Mouse (Mus musculus): ENCODE measurements around the gene Mtx1.

The Mtx1 gene

DNA sequence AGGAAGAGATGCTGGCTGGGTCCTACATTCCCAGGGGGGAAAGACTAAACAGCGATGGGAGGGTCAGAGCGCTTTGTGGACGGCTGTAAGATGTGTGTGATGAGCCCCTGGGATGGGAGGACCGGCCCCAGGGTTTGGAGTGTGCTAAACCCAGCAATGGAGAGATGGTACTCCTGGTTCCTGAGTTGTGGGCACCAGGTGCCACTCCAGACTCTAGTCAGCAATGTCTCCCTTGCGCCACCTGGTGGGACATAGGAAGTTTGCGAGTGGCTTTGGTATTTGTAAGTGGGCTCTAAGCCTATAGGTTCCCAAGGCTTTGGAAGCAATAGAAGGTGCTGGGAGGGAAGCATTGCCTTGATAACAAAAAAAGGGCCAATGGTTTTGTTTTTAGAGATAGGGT lies 11.0 kb downstream of the Mtx1 start:
- in situ Hi-C loops (cut with MboI, MseI): no loop called here

DNA sequence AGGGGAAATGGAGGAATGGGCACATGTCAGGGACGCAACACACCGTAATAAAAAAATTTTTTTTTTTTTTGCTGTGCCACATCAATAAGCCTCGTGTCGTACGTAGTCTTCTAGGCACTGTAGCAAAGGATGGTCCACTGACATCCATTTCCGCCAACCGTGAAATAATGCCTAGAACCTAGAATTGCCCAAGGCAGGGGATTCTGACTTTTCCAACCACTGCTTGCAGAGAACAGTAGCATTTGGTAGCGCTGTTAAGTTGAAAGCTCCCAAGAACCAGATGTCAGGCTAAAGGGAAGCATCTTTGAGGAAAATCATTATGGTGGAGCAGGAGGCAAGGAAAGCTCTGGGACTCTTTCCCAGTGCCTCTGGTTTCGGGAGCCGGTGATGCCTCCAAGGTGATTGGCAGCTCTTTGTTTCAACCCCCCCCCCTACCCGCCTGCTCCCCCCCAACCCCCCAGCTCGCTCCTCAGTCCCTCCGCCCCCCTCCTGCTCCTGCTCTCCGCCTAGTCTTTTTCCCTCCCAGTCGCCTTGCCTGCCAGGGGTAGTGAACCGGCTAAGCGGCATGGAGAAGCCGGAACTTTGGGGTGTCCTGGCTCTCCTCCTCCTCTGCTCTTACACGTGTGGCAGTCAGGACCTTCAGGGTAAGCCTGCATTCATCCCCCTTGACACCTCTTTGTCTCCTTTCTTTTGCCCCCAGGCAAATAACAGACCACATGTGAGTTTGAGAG lies 12.0 kb downstream of the Mtx1 start, which contains the start of gene Thbs3:
TSS of gene Thbs3 (plus strand) at position 500 of the 731 bp plus-strand sequence.
- in situ Hi-C loops (cut with MboI, MseI): no loop called here

DNA sequence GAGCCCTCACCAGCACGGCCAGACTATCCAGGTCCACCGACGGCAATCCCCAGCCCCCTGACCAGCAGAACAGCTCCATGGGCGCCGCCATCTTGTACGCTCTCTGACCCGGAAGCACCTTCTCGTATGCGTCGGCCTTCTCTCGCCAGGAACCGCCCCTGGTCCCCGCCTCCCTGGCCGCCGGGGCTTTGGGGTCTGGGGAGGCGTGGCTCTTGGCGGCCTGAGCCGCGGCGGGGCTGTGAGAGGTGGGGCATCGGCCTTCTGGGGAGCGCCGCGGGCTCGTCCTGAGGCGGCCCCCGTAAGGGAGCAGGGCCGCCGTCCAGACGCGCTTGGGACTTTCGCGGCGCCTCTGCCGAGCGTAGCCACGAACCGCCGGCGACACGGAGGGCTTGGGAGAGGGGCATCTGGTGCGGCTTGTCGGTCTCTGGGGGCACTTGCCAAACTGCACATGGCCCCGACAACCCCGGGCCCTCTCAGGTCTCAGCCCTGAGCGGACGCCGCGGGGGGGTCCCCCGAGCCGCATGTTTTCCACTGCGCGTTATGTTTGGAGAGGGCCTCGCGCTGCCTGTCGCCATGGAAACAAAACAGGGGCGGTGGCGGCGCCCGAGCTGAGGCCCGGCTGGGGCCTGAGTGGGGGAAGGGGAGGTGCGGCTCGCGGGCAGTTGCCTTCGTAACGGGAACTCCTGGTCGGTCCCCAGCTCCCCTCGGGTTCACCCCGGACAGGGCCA lies 12.9 kb downstream of the Mtx1 start:
- in situ Hi-C loops (cut with MboI, MseI): no loop called here

DNA sequence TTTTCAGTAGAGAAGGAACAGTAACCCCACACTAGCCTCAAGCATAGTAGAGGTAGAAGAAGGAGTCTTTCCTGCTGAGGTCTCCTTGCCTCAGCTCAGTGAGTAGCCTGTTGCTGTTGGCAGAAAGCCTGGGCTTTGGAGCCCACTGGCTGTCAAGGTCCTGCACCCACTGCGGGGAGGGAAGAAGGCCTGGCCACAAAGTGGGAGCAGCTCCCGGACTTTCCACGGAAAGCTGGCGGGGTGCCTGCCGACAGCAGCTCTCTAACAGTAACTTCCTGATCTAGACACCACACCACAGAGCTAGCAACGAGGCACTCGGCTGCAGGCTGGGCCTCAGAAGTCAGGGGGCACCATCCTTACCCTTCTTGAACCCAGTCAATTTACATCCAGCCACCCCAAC lies 16.2 kb downstream of the Mtx1 start:
- in situ Hi-C loops (cut with MboI, MseI): no loop called here

DNA sequence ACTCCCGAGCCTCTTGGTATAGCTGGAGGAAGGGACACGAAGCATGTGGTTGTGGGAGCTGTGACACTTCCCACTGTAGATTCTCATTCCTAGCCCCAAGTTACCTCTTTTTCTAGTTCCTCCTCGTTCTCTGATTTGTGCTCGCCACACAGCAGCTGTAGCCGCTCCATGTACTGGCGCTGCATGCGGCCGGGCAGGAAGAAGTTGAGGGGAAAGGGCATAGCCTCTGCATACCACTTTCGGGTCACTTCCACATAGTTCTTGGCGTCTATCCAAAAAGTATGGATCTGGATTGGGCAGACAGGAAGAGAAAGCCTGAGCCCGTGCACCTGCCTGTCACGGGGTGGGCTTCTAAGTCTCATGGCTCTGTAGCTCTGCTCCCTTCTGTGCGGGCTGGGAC lies 16.7 kb downstream of the Mtx1 start:
- in situ Hi-C loops (cut with MboI, MseI): no loop called here

DNA sequence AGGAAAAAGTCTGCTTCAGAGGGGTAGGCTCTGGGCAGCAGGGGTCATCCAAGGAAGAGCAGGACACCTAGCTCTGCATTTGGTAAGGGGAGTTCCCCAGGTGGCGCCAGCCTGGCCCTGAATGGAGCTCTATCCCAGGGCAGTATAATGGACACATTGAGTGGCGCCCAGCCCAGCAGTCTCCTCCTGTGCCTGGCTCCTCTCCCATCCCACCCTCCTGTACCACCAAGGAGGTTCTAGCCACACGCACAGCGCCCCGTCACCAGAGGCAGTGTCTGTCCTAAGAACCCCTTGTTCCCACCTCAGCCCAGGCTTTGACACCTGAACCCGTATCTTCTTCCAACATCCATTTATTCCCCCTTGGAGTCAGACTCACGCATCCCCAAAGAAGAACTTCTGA lies 17.2 kb downstream of the Mtx1 start:
- in situ Hi-C loops (cut with MboI, MseI): no loop called here

DNA sequence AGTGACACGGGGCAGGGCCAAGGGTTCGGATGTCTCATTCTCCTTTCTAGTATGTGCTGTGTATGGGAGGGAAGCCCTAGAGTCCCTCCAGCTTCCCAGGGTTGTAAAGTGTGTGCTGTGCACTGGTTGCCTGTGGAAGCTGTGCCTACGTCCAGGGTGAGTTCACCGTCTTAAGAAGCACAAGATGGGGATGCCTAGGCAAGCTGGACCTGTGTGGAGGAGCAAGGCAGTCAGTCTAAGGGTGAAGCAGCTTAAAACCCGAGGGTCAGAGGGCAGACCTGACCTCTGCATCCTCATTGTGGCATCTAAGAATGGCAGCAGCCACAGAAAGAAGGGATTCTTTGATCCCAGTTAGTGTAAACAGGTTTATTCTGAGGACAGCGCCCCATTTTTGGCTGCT lies 18.2 kb downstream of the Mtx1 start:
- in situ Hi-C loops (cut with MboI, MseI): no loop called here

DNA sequence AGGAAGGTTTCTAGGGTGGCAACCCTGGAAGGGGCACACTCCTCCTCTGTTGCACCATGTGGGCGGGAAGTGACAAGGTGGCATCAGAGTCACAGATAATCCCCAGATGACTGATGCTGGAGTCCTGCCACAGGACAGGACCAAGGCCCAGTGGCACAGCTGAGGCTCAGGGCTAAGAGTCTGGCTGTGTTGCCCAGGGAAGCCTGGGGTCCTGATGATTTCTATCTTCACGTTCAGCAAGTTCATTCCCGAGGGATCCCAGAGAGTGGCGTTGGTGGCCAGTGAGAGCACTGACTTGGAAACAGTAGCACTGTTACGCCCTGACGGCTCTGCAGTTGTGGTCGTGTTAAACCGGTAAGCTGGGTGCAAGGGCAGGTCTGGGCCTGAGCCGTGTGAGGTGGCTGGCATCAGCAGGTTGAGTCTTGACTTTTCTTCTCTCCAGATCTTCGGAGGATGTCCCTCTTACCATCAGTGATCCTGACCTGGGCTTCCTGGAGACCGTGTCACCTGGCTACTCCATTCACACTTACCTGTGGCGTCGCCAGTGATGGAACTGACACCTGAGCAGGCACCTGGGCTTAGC lies 18.7 kb downstream of the Mtx1 start:
- in situ Hi-C loops (cut with MboI, MseI): no loop called here

DNA sequence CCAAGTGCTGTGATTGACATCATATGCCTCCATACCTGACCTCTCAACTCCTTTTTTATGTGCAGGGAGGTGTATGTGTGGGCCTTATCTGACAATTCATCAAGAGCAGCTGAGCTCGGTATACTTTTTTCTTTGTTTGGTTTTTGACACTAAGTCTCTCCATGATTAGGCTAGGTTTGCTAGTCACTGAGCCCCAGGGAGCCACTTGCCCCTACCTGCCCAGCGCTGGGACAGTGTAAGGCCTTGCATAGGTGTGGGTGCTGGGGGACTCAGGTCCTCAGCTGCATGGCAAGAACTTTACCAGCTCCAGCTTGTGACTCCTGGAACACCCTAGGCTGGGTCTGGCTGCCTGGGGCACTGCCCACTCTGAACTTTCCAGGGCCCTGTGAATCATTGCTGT lies 20.2 kb downstream of the Mtx1 start:
- in situ Hi-C loops (cut with MboI, MseI): no loop called here

DNA sequence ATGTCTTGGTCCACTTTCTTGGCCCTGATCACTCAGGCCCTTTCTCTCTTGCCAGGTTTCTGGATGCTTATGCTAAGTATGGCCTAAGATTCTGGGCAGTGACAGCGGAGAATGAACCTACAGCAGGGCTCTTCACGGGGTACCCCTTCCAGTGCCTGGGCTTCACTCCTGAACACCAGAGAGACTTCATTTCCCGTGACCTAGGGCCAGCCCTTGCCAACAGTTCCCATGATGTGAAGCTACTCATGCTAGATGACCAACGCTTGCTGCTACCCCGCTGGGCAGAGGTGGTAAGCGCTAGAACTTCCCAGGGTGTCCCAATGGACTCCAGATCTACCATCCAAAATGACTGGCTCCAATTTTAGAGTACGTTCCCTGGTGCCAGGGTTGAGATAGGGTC lies 20.8 kb downstream of the Mtx1 start:
- in situ Hi-C loops (cut with MboI, MseI): no loop called here

DNA sequence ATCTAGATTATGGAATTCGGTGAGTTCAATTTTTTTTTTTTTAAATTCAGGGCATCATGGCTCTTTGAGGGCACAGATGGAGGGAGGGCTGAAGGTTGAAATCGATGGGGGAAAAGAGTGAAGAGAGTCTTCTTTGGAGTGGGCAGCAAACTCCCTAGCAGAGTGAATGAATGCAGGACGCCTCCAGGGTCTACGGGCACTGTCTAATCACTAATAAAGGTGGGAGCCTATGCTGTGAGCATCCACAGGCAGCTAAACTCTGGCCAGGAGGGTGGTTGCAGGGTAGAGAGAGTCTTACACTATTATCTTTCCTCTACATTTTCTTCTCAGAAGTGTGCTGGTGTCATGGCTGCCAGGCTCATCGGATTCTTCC lies 23.8 kb downstream of the Mtx1 start:
- in situ Hi-C loops (cut with MboI, MseI): no loop called here

DNA sequence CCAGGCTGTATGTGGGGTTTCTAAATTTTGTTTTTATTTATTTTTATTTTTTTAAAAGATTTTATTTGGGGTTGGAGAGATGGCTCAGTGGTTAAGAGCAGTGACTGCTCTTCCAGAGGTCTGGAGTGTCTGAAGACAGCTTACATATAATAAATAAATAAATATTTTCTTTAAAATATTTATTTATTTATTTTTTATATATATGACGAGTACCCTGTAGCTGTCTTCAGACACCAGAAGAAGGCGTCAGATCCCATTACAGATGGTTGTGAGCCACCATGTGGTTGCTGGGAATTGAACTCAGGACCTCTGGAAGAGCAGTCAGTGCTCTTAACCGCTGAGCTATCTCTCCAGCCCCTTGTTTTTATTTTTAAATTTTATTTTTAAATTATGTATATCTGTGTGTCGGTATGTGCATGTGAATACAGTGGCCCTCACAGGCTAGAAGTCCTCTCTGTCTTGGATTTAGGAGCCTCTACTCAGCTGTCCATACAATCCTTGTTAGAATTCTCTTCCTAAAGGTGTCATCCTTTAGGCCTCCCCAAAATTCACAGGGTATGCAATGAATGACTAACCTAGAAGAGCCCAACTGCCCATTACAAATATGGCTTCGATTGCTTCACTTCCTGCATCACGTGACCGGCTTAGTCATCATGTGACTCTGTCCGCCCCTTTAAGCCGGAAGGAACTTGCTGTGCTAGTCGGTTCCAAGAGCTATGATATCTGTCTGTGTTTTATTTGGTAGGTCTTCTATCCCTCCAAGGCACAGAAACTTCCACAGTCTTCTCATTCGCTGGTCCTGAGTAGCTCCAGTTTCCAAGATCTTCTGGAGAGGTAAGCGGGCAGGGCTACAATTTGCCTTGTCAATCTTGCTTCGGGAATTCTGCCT lies 24.4 kb downstream of the Mtx1 start, which contains the start of gene Gba:
TSS of gene Gba (plus strand) at position 676 of the 889 bp plus-strand sequence.
- in situ Hi-C loops (cut with MboI, MseI): no loop called here

DNA sequence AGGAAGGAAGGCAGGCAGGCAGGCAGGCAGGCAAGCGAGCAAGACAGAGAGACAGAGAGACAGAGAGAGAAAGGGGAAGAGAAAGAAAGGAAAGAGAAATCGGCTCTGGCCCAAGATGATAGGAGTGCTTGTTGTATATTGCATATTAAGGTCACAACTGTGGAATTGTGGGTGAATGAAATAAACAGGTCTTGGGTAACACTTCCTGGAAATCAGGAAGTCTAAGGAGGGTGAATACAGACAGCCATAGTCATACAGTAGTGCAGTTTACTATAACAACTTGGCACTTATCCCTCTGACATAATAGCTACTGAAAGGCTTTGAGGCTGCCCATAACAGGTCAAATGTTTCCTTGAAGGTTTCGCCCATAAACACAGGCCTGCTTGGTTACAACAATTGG lies 27.0 kb downstream of the Mtx1 start:
- in situ Hi-C loops (cut with MboI, MseI): no loop called here

DNA sequence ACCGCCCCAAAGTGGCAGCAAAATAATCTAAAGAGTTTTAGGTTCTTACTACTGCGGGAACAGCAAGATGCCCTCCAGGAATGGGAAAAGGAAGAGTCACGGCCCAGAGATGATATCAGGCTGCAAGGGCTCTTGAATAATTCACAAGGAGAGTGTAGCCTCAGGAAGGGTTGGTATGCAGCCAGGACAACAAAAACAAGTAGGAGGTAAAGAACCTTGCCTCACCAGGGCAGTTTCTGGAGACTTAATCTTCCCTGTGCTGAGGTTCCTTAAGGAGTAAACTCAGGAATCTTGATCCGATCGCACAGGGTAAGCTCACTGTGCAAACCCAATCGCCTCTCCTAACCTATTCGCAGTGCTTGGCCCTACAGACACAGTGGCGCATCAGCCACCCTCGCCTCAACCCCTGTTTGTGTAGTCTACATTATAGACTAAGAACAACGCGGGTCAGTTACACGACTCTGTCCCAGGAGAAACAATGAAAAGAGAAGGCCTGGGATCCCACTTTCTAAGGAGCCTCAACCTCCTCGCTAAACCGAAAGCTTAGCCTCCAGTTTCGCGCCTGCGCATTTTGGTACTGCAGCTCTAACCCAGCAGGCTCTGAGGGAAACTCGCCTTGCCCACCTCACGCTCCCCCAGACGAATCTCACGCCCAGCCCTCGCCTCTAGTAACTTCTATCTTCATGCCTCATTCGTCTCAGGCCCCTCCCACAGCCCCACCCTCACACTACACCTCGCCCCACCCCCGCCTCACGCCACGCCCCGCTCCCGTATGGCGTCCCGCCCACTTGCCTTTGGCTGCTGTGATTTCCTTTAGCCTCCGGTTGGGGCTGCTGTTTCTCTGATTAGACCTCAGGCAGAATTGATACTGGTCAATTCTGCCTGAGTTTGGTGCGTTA lies 30.7 kb downstream of the Mtx1 start:
- in situ Hi-C loops (cut with MboI, MseI): no loop called here

DNA sequence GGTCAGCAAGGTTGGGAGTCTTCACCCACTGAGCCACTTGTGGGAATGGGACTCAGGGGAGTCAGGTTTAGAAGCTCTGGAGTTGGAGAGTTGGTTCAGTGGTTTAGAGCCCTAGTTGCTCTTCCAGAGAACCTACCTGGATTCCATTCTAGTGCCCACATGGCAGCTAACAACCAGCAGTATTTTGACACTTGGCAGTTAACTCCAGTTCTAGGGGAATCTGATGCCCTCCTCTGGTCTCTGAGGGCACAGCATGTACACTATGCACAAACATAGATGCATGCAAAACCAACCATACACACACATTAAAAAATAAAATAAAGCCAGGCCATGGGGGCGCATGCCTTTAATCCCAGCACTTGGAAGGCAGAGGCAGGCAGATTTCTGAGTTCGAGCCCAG lies 33.0 kb downstream of the Mtx1 start:
- in situ Hi-C loops (cut with MboI, MseI): no loop called here

DNA sequence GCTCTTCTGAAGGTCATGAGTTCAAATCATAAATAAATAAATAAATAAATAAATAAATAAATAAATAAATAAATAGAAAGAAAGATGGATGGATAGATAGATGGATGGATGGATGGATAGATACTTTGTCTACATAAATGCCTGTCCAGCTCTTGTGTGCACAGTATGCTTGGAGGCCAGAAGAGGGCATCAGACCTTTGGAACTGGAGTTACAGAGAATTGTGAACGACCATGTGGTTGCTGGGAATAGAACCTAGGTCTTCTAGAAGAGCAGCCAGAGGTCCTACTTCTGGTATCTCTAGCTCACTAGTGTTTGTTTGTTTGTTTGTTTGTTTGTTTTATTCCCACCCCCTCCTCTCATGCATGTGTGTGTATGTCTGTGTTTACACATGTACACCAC lies 33.5 kb downstream of the Mtx1 start:
- in situ Hi-C loops (cut with MboI, MseI): no loop called here

DNA sequence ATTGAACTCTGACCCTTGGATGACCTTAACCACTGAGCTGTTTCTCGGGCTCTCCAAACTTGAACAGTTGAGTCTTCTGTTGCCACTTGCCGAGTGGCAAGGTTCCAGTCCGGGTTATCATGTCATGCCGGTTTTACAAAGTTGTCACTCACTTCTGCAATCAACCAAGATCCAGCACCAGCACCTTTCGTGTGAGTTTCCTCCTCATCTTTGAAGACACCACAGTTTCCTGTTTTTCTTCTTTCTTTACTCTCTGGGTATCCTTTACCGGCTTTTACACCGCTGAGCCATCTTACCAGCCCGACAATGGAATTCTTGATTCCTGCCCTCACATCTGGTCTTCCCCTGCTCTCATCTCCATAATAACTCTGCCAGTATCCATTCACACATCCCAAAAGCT lies 36.5 kb downstream of the Mtx1 start:
- in situ Hi-C loops (cut with MboI, MseI): no loop called here

DNA sequence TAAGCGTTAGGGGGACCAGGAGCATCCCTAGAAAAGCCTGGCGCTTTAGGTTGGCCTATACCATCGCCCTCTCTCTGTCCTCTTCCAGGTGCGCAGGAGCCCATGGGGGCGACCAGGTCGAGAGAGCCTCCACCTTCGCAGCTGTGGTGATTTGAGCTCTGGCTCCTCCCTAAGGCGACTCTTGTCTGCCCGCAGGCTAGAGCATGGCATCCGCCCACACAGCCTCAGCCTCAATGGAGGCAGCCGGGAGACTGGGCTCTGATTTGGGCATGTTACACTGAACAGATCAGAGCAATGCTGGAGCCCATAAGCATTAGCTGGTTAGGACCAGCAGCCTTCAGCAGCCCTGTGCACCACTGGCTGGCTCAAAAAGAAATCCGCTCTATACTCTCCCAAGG lies 38.4 kb downstream of the Mtx1 start:
- in situ Hi-C loops (cut with MboI, MseI): no loop called here

DNA sequence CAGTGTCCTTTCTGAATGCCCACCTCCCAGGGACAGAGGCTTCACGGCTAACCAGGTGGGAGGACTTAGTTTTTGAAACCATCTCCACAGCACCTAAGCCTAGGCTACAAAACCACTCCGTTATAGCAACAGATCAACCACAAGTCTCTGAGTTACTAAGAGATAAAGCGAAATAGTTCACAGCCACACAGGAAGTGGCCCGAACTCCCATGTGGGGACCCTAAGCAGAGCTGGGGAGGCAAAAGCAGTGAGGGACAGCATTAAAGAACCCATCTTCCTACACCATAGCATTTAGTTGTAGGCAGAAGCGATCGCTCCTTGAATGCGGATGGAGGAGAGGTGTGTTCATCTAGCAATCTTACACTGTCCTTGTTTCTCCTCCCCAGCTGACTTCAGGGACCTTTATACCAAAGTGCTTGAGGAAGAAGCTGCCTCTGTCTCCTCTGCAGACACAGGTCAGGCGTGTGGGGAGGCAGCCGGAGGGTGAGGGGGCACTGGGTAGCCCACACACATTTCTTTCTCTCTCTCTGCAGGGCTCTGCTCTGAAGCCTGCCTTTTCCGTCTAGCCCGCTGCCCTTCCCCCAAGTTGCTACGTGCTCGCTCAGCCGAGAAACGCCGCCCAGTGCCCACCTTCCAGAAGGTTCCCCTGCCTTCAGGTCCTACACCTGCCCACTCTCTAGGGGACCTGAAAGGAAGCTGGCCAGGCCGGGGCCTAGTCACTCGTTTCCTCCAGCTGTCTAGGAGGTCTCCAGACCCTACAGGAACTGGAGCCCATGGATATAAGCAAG lies 39.0 kb downstream of the Mtx1 start:
- in situ Hi-C loops (cut with MboI, MseI): no loop called here

DNA sequence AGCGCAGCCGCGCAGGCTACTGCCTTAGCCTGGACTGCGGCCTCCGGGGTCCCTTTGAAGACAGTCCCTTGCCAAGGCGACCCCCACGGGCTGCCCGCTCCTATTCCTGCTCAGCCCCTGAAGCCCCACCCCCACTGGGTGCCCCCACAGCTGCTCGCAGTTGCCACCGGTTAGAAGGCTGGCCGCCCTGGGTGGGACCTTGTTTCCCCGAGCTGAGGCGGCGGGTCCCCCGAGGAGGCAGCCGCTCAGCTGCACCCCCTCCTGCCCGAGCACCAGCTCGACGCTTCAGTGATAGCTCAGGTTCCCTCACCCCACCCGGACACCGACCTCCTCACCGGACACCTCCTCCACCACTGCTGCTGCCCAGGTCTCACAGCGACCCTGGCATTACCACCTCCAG lies 39.7 kb downstream of the Mtx1 start:
- in situ Hi-C loops (cut with MboI, MseI): no loop called here
